Mouse (Mus musculus) liver, embryonic 13.5 days (tissue): ENCODE data around the gene Mpv17l2. TPM values are rescaled to one million over a fixed set of nuclear protein-coding genes. Genes with fewer than 3 reads are reported as not detected.

ENCODE experiments used
- ATAC-seq: fragments of 200-750 bp; cut with Nextera tagmentation; 2 replicates; pipeline ENCODE4 v1.8.0; 2017; ENCODE audit warnings: low read depth, mild to moderate bottlenecking, moderate number of reproducible peaks, moderate library complexity
- DNase-seq: peaks from one replicate; pipeline ENCODE4 v3.0.0; 2022
- H3K27ac ChIP-seq: fragments of 300-500 bp; sonication (generic); 2 replicates; pipeline ENCODE4 v1.5.1; 2015; ENCODE audit warnings: moderate library complexity, mild to moderate bottlenecking, inconsistent platforms
- H3K27me3 ChIP-seq: fragments of 300-500 bp; sonication (generic); 2 replicates; pipeline ENCODE4 v1.6.1; 2015; ENCODE audit warnings: mild to moderate bottlenecking, inconsistent platforms
- H3K36me3 ChIP-seq: fragments of 300-500 bp; sonication (generic); 2 replicates; pipeline ENCODE4 v1.6.1; 2015; ENCODE audit warnings: mild to moderate bottlenecking, inconsistent platforms
- H3K4me1 ChIP-seq: fragments of 300-500 bp; sonication (generic); replicated peaks from 2 replicates; pipeline ENCODE4 v1.6.1; 2015; ENCODE audit warnings: inconsistent platforms
- H3K4me2 ChIP-seq: fragments of 300-500 bp; sonication (generic); 2 replicates; pipeline ENCODE4 v1.6.1; 2015; ENCODE audit warnings: inconsistent platforms, mild to moderate bottlenecking, moderate library complexity
- H3K4me3 ChIP-seq: fragments of 300-500 bp; sonication (generic); replicated peaks from 2 replicates; pipeline ENCODE4 v1.5.1; 2015; ENCODE audit warnings: mild to moderate bottlenecking, inconsistent platforms
- H3K9ac ChIP-seq: fragments of 300-500 bp; sonication (generic); 2 replicates; pipeline ENCODE4 v1.6.1; 2015; ENCODE audit warnings: mild to moderate bottlenecking, inconsistent platforms
- H3K9me3 ChIP-seq: fragments of 300-500 bp; sonication (generic); replicated peaks from 2 replicates; pipeline ENCODE4 v1.6.1; 2016; ENCODE audit warnings: inconsistent platforms
- WGBS: fragments of 180-500 bp; shearing (Covaris S2); methylation state at CpG from one replicate; pipeline ENCODE4 v1.1.7; 2015; ENCODE audit not compliant: insufficient replicate concordance; 5-methylcytosine and 5-hydroxymethylcytosine counted together
- polyA plus RNA-seq: library from polyadenylated mRNA; unstranded; fragments of >200 nt; fragmentation: Nextera tagmentation; extraction: Ambion mirVana; gene quantifications from 2 replicates; pipeline ENCODE4 v1.2.1, GENCODE M21; 2015

Mpv17l2 gene
- polyA plus RNA-seq, 1 experiment from 2014 or later = 50.4 TPM

- Histone ChIP-seq H3K36me3 (no peaks in the 10 kb centered on the region), H3K27me3 (peaks cover 90% of the 10 kb centered on the region), H3K9ac (no peak overlapping the region), H3K4me2 (no peak overlapping the region), H3K9me3 (no peaks in the 10 kb centered on the region), H3K4me3 (no peak overlapping the region), H3K27ac (no peak overlapping the region), H3K4me1 (peaks cover 18% of the 10 kb centered on the region)
- WGBS = 63% methylated on average over 9 of the region's 9 CpGs
- DNase-seq (no peak), ATAC-seq (no peak)
Measured at GRCm38 (mm10) chr8:70746676-70747075, 14.1 kb downstream of the Mpv17l2 start.

- no peak for DNase-seq
- Histone ChIP-seq H3K27ac (no peak overlapping the region), H3K4me1 (peaks cover 18% of the 10 kb centered on the region), H3K4me2 (no peak overlapping the region), H3K27me3 (peaks cover 99% of the 10 kb centered on the region), H3K36me3 (no peaks in the 10 kb centered on the region), H3K9me3 (no peaks in the 10 kb centered on the region), H3K9ac (no peak overlapping the region), H3K4me3 (no peak overlapping the region)
- no peak for ATAC-seq
- WGBS = 43% methylated on average over 19 of the region's 19 CpGs
Measured at GRCm38 (mm10) chr8:70745691-70746220, 15.0 kb downstream of the Mpv17l2 start.

- Histone ChIP-seq H3K9me3 (no peaks in the 10 kb centered on the region), H3K9ac (no peak overlapping the region), H3K36me3 (no peaks in the 10 kb centered on the region), H3K4me2 (no peak overlapping the region), H3K4me3 (no peak overlapping the region), H3K27me3 (peaks cover 97% of the 10 kb centered on the region), H3K27ac (no peak overlapping the region), H3K4me1 (peaks cover 18% of the 10 kb centered on the region)
- DNase-seq (no peak), ATAC-seq (no peak)
- 32% methylated on average over 11 of the region's 11 CpGs for WGBS
Measured at GRCm38 (mm10) chr8:70744806-70745205, 15.9 kb downstream of the Mpv17l2 start.

- ATAC-seq (0 out of 2 replicates have a peak, but pooled peaks have one; percentile 8), DNase-seq (no peak)
- Histone ChIP-seq H3K36me3 (no peaks in the 10 kb centered on the region), H3K4me2 (peak overlapping the region; percentile 44), H3K27me3 (peaks cover 90% of the 10 kb centered on the region), H3K9ac (peak overlapping the region; percentile 0; the same call in 1 of the 2 replicates), H3K4me3 (peak overlapping the region; percentile 23), H3K4me1 (peaks cover 18% of the 10 kb centered on the region), H3K9me3 (no peaks in the 10 kb centered on the region), H3K27ac (no peak overlapping the region)
- WGBS = 4% methylated on average over 48 of the region's 48 CpGs
Measured at GRCm38 (mm10) chr8:70743656-70744590, 16.8 kb downstream of the Mpv17l2 start.

GRCm38 (mm10) chr8:70742981-70743655, 17.6 kb downstream of the Mpv17l2 start:
- no peaks in the 10 kb centered on the region for H3K9me3 ChIP-seq
- peak overlapping the region; percentile 44 for H3K4me2 ChIP-seq
- H3K27me3 ChIP-seq = peaks cover 86% of the 10 kb centered on the region
- DNase-seq (no peak), ATAC-seq (0 out of 2 replicates have a peak, but pooled peaks have one; percentile 11)
- H3K27ac ChIP-seq = no peak overlapping the region
- H3K9ac ChIP-seq = no peak overlapping the region
- 3% methylated on average over 38 of the region's 38 CpGs for WGBS
- peak overlapping the region; percentile 23; the same call in 1 of the 2 replicates for H3K4me3 ChIP-seq
- H3K36me3 ChIP-seq = no peaks in the 10 kb centered on the region
- peaks cover 18% of the 10 kb centered on the region for H3K4me1 ChIP-seq

- Histone ChIP-seq H3K9me3 (no peaks in the 10 kb centered on the region), H3K36me3 (no peaks in the 10 kb centered on the region), H3K27ac (no peak overlapping the region), H3K4me2 (no peak overlapping the region), H3K4me1 (peaks cover 18% of the 10 kb centered on the region), H3K9ac (no peak overlapping the region), H3K27me3 (peaks cover 86% of the 10 kb centered on the region), H3K4me3 (no peak overlapping the region)
- DNase-seq = no peak
- WGBS = 52% methylated on average over 11 of the region's 11 CpGs
- no peak for ATAC-seq
Measured at GRCm38 (mm10) chr8:70742176-70742575, 18.6 kb downstream of the Mpv17l2 start.

GRCm38 (mm10) chr8:70741661-70742060, 19.1 kb downstream of the Mpv17l2 start:
- H3K4me2 ChIP-seq = no peak overlapping the region
- no peak for DNase-seq
- peaks cover 18% of the 10 kb centered on the region for H3K4me1 ChIP-seq
- no peaks in the 10 kb centered on the region for H3K9me3 ChIP-seq
- H3K27me3 ChIP-seq = peaks cover 84% of the 10 kb centered on the region
- no peak overlapping the region for H3K4me3 ChIP-seq
- H3K9ac ChIP-seq = no peak overlapping the region
- 58% methylated on average over 5 of the region's 5 CpGs for WGBS
- no peaks in the 10 kb centered on the region for H3K36me3 ChIP-seq
- no peak overlapping the region for H3K27ac ChIP-seq
- ATAC-seq = no peak

GRCm38 (mm10) chr8:70738211-70738610, 22.5 kb downstream of the Mpv17l2 start:
- WGBS = 32% methylated on average over 3 of the region's 3 CpGs
- Histone ChIP-seq H3K4me1 (peaks cover 4% of the 10 kb centered on the region), H3K36me3 (no peaks in the 10 kb centered on the region), H3K4me3 (no peak overlapping the region), H3K27ac (no peak overlapping the region), H3K4me2 (no peak overlapping the region), H3K9ac (no peak overlapping the region), H3K9me3 (no peaks in the 10 kb centered on the region), H3K27me3 (peaks cover 54% of the 10 kb centered on the region)
- ATAC-seq (no peak), DNase-seq (no peak)

- 48% methylated on average over 5 of the region's 5 CpGs for WGBS
- Histone ChIP-seq H3K4me2 (no peak overlapping the region), H3K27ac (no peak overlapping the region), H3K4me3 (no peak overlapping the region), H3K36me3 (no peaks in the 10 kb centered on the region), H3K9ac (no peak overlapping the region), H3K9me3 (no peaks in the 10 kb centered on the region), H3K4me1 (no peaks in the 10 kb centered on the region; the same call in 1 of the 2 replicates), H3K27me3 (peaks cover 54% of the 10 kb centered on the region)
- no peak for ATAC-seq
- DNase-seq = no peak
Measured at GRCm38 (mm10) chr8:70737705-70738104, 23.0 kb downstream of the Mpv17l2 start.

- ATAC-seq = 0 out of 2 replicates have a peak, but pooled peaks have one; percentile 30
- Histone ChIP-seq H3K36me3 (no peaks in the 10 kb centered on the region), H3K4me1 (peaks cover 12% of the 10 kb centered on the region; the same call in 1 of the 2 replicates), H3K4me2 (no peak overlapping the region), H3K9me3 (no peaks in the 10 kb centered on the region), H3K27ac (no peak overlapping the region), H3K9ac (no peak overlapping the region), H3K4me3 (no peak overlapping the region), H3K27me3 (peaks cover 76% of the 10 kb centered on the region)
- no peak for DNase-seq
- WGBS = 59% methylated on average over 4 of the region's 4 CpGs
Measured at GRCm38 (mm10) chr8:70730956-70731355, 29.8 kb downstream of the Mpv17l2 start.
